Mouse (Mus musculus) adrenal gland, adult 18-20 months (tissue): ENCODE results near the gene Hcrtr2. TPM values are rescaled to one million over a fixed set of nuclear protein-coding genes. Genes with fewer than 3 reads are reported as not detected.

Source experiments
- DNase-seq, 2 experiments: peaks; one replicate each; pipeline ENCODE4 v3.0.0; 2021 to 2022; ENCODE audit warnings: low spot score in 2 of 2
- long read RNA-seq, 2 experiments: library from polyadenylated mRNA; stranded (forward); transcript quantifications; one replicate each; pipeline ENCODE4 v2.0.0; 2021
- total RNA-seq, 2 experiments: library from RNA; stranded (reverse); gene quantifications; 1 replicate in 1 of 2; 2 replicates in 1 of 2; pipeline ENCODE4 v1.2.3; 2021

Hcrtr2 gene
- under 1 TPM in 1 of 2 experiments, not detected in 1; 0.10 TPM for total RNA-seq
- long read RNA-seq, experiment 1, result 0 reads
- long read RNA-seq, experiment 2, result 0 reads

DNA sequence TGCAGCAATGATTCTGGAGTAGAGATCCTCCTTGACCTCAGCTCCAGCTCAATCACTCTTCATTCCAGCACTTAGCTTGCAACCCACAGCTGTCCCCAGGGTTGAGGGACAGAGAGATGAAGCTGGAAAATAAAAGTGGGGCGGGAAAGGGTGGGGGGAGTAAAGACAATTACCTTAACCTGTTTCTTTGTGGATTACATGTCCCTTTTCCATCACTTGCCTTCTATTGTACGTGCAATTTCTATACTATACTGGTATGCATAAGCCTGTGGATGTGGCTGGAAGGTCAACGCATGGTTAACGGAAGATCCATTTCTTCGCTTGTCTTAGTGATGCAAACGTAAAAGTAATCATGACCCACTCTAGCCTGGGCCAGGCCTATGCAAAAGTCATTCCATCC, at the start of gene Hcrtr2:
TSS of gene Hcrtr2 (minus strand) at position 101 of the 400 bp plus-strand sequence.
- no peak for DNase-seq

DNA sequence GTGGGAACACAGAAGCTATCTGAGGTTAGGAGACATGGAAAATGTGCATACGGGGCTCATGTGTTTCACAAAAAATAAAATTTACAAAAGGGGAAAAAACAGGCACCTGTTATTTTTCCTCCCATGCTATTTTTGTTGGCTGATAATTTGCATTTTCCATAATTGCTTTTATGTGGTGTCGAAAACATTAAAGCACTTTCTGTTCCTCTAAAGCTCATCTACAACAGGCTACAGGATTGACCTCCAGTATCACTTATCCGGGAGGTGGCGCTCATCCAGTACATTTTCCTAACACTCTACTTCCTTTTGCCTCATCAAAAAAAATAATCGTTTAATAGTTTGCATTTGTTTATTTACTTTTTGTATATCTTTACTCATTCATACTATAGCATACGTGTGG, 41.2 kb upstream of the Hcrtr2 start:
- no peak for DNase-seq

DNA sequence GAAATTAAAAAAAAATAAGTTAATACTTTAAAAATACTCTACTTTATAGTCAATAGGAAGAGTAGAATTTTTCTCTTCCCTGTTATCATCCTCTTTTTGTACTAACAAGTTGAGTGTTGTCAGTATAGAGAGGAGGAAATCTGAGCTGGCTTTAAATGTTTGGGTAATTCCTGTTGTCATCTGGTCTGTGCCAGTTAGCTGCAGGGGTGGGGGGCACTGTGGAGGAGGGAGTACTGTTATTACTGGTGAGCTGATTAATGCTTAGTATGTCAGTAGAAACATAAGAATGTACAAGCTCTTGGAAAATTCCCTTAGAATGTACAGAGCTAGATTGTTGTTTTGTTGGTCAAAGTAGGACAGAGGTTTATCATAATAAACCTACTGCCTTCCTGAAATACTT, 36.7 kb upstream of the Hcrtr2 start:
- DNase-seq, result no peak

DNA sequence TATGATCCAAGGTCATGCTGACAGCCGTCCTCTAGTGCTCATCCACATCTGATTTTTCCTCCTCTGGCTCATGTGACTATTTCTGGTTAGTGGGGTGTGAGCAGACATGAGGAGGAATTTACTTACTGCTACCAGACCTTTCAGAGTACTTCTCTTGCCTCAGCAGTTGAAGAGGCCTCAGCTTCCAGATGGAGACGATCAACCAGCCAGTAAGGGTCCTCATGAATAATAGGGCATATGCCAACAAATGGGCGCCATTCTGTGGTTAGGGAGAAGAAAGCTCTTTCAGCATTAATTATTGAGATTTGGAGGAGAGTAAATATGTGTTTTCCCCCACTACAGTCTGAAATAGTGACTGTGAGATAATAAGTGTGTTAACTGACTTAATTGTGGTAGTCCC, 28.7 kb upstream of the Hcrtr2 start:
- no peak for DNase-seq

DNA sequence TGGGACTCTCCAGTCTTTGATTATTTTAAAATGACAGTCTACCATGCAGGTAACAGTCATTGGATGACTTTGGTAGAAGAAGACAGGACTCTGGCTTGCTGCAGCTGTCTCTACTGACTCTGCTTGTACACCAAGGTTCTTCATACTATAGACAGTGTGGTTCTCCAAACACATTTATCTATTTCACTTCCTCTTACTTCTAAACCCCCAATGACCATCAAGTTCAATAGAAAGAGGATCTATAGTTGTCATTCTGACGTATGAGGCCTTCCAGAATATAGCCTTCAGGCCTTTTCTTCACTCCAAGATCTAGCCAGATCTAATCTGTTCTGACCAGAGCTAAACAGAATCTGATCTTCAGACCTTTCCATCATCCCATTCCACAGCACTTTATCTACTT, 23.6 kb upstream of the Hcrtr2 start:
- DNase-seq, result no peak

DNA sequence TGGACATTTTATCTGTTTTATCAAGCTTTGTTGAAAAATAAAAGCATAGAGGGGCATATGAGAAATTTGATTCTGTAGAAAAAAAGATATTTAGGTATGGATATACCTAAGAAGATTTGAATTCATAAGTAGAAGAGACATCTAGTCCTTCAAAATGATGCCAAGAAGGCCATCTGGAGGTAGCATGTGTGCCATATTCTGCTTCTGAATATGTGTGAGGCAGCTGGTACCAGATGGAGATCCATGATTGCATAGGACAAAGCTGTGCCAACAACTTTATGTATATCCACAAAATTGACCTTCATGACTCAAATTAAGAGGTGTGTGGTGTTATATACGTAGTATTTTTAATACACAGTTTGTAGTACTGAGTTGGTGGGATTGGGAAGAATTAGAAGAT, 7.4 kb upstream of the Hcrtr2 start:
- DNase-seq, result no peak

DNA sequence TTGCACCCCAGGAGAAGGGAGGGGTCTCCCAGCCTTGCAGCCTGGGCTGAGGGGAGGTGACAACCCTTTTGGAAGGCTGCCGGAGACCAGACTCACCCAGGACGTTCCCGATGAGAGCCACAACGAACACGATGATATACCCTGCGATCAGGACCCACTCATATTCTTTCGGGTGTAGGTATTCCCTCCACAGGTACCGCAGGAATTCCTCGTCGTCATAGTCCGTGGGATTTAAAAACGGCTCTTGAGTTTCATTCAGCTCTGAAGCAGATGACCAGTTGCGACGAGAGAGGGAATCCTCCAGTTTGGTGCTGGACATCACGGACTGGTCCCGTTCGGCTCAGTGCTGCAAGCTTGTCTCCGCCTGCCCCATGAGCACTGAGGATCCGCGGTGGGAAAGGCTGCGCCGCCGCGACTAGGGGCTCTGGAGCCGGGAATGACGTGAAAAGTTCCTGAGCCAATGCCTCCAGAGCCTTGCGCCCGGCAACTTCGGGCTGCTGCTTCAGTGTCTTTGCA, 412 bp downstream of the Hcrtr2 start:
- DNase-seq, result peak in 1 of 2 experiments; percentile 10

DNA sequence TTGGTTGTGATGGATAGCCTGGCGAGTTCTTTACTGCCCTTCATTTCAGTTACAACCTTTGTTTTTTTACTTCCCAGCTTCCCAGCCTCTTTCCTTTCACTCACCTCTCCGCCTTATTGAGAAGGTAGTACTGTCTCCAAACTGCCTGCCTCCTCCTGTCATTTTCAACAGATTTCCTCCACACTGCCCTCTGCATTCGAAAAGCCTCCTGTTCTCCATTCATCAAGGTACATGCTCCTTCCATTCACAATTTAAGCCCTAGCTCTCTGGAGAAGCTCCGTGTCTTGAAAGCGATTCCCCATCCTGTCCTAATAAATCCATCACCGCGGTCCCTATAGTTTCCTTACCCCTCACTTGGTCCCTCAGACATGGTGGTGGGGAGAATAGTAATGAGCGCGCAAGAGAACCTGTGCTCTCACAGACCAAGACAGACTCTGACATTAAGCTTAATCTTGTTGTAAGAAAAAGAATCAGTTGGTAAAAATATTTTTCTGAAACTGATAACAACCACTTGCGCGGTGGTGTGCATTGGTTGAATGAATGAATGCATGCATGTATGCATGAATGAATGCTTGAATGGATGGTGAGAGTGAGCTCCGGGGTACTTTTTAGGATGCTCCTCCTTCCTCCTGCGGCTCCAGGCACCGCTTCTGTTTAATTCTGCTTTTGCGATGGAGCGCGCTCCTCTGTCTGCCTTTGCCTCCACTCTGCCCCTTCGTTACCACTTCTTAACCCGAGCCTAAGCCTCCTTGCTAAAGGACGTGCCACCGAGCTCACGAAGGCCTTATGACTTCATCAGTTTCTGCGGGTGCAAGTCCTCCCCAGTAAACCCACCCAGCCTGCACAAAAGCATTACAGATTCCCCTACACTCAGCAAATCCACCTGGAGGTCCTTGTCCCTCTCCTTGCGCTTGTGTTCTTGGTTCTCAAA, 1.3 kb downstream of the Hcrtr2 start:
- no peak for DNase-seq

DNA sequence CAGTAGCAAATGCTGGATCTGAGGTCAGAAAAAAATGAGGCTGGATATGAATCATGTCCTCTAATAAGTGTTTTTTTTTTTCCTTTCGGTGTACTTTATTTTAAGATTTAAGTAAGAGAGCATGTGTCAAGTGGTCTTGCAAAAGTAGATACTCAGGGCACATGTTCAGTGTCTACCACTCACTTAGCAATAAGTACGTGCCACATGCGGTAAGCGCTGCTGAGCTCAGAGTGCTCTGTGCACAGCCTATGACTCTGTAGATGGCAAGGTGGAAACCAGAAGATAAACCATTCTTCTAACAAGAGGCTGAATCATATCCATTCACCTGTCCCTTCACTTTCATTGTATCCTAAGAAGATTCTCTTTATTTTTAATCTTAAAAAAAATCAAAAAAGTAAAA, 2.1 kb downstream of the Hcrtr2 start:
- DNase-seq, result no peak

DNA sequence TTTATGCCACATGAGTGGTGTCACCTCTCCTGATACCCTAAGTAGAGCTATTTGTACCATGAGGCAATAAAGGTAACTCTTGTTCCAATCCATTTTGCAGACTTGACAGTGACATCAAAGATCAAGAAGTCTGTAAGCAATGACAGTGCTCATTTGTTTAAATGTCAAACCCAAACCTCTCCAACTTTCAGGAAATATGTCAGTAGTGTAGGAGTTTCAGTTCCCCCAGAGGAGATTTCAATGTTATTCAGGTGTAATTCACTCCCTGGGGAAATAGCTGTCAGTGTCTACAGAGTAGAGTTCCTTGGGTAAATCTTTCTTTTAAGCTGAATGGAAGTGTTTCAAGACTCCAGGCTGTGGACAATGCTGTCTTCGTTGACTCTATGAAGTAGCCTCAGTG, 2.9 kb downstream of the Hcrtr2 start:
- DNase-seq, result no peak

DNA sequence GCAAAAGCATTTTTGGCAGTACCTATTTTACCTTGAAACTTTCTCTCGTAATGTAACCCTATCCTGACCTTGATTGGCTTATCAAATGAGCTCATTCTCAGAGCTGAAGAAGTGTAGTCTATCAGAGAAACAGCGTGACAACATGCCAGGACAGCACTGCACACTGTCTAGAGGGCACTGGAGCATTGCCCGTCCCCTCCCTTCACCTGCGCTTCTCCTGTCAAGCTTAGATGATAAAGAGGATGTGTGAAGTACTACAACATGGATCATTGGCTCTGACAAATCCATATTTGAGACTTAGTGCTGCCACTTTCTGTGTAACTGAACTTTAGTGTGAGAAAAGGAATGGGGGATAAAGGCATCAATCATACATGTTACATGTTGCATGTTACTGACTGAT, 5.4 kb downstream of the Hcrtr2 start:
- DNase-seq, result no peak

DNA sequence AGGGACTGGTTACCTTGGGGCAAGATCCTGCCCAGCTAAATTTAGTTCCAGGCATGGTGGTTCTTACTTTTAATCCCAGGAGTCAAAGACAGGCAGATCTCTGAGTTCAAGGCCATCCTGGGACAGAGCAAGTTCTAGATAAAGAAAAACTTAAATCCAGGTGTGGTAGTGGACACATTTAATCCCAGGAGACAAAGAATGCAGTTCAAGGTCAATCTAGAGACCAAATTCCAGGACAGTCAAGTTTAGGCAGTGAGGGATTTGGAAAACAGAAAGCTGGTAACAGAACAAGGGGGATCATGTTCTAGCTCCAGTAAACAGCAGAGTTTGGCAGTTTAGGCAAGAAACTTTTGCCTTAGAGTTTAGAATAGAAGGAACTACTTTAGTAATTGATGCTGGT, 8.6 kb downstream of the Hcrtr2 start:
- DNase-seq, result no peak

DNA sequence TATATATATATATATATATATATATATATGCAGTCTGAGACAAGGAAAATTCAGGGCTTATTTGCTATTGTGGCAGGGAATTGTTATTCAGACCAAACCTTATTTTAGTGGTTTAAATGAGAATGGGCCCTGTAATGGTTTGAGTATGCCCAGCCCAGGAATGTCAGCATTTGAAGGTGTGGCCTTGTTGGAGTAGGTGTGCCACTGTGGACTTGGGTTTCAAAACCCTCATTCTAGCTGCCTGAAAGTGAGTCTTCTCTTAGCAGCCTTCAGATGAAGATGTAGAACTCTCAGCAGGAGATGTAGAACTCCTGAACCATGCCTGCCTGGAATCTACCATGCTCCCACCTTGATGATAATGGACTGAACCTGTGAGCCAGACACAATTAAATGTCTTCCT, 9.7 kb downstream of the Hcrtr2 start:
- DNase-seq, result no peak

DNA sequence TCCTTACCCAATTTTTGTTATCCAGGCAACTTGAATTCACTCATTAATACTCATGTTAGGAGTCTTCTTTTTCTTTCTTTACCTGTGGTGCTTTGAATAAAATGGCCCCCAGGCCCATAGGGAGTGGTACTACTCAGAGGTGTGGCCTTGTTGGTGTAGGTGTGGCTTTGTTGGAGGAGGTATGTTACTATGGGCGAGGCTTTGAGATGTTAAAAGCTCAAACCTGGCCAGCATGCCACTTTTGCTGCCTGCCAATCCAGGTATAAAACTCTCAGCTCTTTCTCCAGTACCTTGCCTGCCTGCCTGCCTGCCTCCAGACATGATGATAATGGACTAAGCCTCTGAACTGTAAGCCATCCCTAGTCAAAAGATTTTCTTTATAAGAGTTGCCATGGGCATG, 11.4 kb downstream of the Hcrtr2 start:
- DNase-seq, result no peak

DNA sequence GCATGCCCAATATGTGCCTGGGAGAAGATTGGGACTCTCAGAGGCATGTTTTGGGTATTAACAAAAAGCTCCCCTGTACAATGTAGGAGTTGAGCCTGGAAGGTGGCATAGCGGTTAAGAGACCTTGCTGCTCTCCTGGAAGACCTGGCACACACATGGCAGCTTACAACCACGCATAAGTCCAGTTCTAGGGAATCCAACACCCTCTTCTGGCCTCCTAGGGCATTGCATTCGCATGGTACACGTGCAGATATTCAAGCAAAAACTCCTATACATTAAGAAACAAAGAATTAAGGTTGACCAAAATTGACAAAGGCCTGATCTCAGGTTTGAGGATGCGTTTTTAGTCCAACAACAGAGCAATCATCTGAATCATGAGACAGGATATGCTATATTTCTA, 32.3 kb downstream of the Hcrtr2 start:
- no peak for DNase-seq

DNA sequence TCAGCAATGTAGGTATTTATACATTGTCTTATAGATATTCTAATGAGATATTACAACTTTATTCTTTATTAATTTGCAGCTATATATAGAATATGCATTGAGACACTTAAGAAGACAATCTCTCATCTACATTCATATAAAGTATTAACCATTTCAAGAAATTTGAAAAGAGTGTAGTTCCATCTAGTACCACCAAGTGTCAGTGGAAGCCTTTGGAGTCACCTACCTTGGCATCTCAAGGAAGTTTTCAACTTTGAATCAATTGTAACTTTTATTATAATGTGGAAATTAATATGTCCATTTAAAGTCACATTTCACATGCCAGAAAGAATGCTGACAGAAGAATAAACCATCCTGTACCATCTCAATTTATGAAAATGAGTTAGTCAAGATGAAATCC, 52.8 kb downstream of the Hcrtr2 start:
- DNase-seq, result no peak

DNA sequence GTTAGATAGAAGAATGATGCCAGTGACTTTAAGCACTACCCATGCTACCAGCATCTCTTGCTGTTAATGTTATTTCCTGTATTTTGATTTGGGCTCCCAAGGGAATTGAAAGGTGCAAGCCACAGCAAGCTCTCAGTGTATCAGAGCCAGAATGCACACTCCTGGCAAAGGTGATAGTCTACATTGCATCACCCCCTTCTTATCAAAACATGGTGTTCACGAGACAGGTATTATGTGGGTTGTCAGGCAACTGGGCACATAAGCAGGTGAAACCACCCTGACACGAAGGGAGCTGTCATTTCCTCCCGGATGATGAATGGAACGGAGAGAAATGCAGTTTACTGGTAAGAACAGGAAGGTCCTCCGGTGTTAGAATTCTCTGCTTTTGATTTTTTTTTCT, 65.9 kb downstream of the Hcrtr2 start:
- no peak for DNase-seq

DNA sequence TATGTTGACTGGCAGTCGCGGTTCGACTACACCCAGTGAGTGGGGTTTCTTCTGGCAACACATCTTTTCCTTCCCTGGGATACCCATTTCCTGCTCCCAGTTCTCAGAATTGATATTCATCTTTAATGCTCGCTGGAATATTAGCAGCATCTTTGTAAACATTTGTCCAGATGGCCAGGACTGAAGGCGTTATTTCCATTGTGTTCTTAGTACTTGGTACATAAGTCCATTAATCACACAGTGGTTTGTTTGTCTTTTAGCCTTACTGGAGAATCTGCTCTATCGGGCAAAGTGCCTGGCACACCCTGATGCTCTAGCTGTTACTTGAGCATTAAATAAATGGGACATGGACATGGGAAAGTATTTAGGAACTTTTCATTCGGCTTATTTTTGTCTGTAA, 71.1 kb downstream of the Hcrtr2 start:
- DNase-seq, result no peak

DNA sequence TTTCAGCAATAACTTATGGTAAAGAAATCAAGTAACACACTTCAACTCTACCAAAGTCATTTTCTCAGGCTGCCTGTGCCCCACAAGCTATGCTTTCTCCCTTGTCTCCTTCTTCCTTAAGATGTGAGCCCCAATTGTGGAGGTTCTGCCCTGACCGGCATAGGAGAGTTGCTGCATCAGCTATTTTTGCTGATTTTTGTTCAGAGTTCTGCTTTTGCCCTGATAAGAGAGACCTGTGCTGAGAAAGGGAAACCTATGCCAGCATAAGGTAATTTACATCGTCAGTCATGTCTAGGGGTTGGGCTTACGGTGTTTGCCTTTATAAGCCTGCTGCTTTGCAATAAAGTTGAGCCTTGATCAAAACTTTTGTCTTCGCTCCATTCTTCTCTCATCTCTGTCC, 71.5 kb downstream of the Hcrtr2 start:
- DNase-seq, result no peak

DNA sequence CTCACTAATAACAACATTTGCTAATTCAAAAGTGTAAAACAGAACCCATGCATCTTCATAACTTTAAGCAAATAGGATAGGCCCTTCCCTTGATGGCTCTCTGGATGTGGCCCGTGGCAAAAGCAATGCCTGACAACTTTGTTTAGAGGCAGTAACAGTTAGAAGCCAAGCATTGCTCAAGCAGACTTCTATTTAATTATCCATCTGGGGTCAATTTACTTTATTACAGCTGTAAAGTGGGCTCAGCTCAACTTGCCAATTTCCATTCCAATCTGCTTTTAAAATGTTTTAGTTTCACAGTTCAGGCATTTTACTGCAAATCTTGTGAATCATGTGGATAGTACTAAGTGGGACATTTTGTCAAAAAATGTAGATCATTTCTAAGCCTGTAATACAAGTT, 81.3 kb downstream of the Hcrtr2 start:
- DNase-seq, result no peak

DNA sequence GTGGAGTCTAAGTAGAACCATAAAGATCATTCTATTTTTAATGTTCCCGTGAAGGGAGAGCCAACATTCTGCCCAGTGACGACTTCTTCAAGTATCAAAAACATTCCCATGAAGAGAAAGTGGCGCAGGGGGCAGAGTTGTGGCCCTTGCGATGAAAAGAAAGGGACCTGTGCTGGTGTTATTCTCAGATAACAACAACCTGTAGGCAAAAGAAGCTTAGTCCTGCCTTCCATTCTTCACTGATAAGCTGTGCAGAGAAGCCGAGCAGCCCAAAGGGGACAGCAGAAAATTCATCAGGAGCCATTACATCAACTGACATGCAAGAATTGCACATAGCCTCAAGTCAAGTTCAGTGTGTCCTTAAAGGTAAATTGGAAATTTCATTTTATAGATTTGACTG, 85.7 kb downstream of the Hcrtr2 start:
- DNase-seq, result no peak

DNA sequence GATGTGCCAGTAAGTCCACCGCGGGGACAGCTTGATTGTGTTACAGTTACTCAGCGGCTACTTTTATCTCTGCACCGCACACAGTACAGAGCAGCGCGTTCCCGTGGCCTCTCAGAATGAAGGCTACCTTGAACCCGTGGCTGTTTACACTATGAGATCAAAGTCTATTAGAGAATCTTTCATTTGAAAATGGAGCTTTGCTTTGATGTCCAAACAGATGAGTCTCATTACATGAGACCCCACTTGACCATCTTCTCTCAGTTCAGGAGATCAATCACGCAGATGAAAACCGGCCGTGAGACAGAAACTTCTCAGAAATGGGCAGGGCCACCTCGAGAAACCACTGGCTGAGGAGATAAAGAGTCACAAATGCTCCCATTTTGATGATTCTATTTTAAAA, 86.4 kb downstream of the Hcrtr2 start:
- no peak for DNase-seq

DNA sequence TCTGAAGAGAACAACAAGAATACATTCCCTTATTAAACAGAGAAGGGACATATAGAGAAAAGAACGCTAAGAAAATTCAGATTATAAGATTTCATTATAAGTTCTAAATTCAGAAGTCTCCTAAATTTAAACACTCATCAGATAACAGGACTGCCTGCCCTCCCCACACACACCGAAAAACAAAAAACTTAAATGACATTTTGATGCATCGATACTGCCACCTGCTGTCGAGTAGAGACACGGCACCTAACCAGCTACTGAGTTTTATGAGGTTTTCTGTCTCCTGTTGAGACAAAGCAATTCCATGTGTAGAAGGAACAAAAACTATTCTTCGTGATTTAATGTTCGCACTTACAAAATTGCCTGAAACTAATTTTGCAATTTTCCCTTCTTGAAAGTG, 87.0 kb downstream of the Hcrtr2 start:
- peak; percentile 38 to 52 for DNase-seq
